Mouse (Mus musculus) layer of hippocampus, postnatal 25 days (tissue): ENCODE measurements at regions not wholly inside any gene's neighbourhood (a gene's known extent, or its start where the extent isn't known, plus 50 kb on each side); places are given as distances from the start of the nearest gene placed in this dataset.

Source experiments
- DNase-seq, 2 experiments: peaks; one replicate each; pipeline ENCODE4 v3.0.0; 2022; ENCODE audit warnings: mixed read lengths in 2 of 2, low spot score in 1 of 2; ENCODE audit errors: extremely low spot score in 1 of 2

DNA sequence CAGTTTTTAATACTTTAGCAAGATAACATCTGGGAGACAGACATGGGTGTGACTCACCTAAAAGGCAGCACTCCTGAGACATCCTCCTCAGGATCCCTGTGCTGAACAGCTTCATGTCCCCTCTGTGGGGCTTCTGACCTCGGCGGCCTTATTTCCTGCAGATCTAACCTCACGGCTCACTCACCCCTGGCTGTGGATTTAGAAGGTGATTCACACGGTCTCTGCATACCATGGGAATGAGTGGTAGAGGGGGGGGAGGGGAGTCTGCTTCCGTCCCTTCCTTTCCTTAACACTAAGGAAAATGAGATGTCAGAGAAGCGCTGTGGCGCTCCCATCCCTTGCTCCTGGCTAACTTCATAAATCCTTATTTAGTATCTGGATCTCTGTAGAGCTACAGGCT, 123.1 kb upstream of the Klf14 start:
- no peak for DNase-seq

DNA sequence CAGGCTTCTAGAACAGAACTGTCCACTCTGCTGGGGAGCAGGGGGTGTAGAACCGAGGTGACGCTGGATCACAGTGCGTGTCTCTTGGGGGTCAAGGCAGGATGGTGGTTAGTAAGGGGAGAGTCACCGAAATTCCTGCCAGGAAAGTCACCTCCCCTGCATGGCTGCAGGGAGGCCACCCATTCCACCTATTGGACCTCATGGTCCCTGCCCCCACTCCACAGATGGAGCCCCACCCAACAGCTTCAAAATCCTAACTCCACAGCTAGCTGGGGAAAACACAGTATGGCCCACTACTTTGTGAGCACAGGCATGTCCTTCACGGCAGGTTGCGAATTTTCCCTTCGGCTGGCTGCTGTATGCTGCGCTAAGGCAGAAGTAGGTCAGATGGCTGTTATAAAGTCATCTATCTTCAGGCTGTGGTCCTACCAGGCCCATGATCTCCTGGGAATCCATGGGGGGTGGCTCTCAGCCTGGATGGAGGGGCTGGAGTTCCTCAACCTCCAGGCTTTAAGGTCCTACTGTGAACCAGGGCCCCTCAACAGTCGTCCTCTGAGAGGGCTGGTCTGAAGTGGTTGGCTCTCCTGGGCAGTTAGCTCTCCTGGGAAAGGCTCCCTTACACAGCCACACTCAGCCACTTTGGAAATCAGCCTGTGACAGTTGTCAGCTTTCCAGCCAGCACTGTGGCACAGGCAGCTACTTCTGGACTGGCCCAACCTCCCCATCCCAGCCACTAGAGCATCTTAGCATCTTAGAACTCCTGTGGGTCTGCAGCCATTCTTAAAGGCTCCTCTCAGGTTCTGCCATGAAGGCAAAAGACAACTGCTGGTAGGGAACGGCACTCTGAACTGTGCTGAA, 124.0 kb upstream of the Klf14 start:
- no peak for DNase-seq

- no peak for DNase-seq
Measured at GRCm38 (mm10) chr6:31083701-31084100, 124.8 kb upstream of the Klf14 start.

- no peak for DNase-seq
Measured at GRCm38 (mm10) chr6:31085063-31085759, 126.3 kb upstream of the Klf14 start.

GRCm38 (mm10) chr6:31085760-31086108, 126.9 kb upstream of the Klf14 start:
- no peak for DNase-seq

DNA sequence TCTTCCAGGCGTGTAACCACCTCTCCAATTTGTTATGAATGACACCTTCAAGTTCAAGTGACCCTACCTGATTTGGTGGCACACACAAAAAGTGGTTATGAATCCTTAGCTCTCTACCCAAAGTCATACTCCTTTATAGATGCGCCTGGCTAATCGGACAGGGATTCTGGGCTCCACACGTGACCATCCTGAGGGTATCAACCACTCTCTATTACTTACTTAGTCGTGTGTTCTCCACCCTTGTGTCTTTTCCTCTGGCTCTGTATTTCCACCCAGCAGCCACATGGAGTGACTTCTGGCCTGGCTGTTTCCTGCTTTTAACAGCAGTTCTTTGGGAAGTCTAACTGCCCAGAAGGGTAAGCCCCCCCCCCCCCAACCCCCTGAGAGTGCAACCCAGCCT, 127.4 kb upstream of the Klf14 start:
- DNase-seq: no peak

DNA sequence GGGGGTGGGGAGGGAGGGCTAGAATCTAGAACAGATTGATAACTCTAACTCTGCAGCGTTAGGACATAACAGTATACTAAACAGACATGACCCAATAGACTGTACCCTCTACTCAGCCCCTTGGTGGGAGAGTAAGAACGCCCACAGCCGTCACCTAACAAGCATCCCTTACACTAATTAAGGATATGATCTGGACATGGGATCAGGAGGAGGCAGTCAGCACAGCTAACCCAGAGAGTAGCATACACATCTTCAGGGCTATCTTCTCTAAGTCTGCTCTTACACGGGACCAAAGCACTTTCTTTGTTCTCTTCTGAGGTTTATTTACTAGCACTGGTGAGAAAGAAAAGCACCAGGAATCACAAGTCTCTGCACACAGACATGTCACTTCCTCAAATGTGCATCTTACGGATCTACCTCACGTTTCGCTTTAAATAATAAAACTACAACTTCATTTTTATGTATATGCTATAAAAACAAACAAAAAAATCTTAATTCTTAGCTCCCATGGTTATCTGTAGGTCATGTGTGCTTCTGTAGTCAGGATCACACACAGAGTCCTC, 128.0 kb upstream of the Klf14 start:
- DNase-seq: no peak

DNA sequence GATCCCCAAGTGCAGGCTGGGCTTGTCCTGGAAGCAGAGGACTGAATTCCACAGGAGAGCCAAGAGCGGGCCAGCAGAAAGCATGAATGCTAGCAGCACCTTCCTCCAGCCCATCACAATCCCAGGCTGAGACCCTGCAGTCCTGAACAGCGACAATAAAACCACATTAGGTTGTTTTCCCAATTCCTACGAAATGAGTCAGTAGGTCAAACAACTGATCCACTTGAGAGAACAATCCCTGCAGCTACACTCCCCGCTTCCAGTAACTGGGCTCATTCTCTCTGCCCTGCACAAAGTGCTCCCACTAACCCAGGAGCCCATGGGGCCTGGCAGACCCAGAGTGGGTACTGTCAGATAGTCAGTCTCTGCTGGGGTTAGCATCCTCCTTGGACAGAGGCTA, 128.6 kb upstream of the Klf14 start:
- no peak for DNase-seq

DNA sequence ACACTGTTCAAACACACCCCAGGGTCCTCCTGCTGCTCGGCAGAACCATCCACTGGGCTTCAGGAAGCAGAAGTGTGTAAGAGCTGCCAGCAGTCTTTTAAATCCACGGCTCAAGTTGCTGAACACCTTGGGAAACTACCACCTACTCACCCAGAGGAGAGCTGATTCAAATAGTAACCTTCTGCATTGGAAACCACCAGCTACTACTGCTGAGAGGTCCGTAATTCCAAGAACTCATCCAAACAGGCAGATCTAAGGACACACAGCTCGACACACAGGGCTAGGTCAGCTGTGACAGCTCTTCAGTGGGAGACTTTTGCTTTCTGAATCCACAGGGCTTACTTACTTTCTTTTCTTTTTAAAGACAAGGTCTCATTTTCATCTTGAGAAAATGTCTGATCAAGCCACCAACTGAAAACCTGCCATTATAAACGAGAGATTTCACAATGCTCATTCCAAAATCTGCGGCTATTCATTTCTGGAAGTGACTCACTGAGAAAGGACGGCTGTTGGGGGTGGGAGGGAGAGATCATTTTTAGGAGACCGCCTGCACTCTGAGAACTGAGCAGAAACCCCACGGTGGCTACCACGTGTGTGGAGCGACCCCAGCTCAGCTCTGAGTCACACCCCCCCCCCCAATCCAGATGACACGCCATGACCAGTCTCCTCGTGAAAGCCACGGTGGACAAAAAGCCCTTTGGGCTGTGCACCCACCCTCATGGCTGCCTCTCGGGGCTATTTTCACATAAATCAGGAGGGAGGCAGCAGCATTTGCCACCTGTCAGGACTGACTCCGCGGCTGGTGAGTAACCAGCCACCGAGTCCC, 129.5 kb upstream of the Klf14 start:
- DNase-seq: no peak

DNA sequence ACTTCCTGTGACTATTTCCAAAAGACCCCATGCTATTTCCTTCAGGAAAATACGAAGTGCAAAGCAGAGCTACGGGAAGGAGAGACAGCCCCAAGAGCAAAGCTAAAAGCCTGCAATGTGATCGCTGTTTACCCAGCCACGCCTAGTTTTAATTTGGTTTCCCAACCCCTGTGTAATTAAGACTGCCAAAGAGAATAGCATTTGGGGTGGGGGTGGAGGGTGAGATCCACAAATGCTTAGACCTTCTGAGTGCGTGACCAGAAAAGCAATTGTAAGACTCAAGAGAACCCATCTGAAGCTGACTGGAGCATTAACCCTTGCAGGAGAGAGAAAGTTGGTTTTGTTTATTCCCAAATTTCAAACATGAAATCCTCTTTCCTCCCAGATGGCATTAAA, 130.1 kb upstream of the Klf14 start:
- no peak for DNase-seq

- no peak for DNase-seq
Measured at GRCm38 (mm10) chr6:31090288-31090687, 131.4 kb upstream of the Klf14 start.

GRCm38 (mm10) chr6:31090791-31091190, 131.9 kb upstream of the Klf14 start:
- no peak for DNase-seq

GRCm38 (mm10) chr6:31092324-31092723, 133.4 kb upstream of the Klf14 start:
- DNase-seq: no peak

GRCm38 (mm10) chr6:31092760-31093159, 133.9 kb upstream of the Klf14 start:
- no peak for DNase-seq

GRCm38 (mm10) chr6:31095943-31096714, 137.3 kb upstream of the Klf14 start:
- DNase-seq: no peak

- DNase-seq: no peak
Measured at GRCm38 (mm10) chr6:31096787-31097186, 137.9 kb upstream of the Klf14 start.

- no peak for DNase-seq
Measured at GRCm38 (mm10) chr6:31097254-31097653, 138.4 kb upstream of the Klf14 start.

GRCm38 (mm10) chr6:31098106-31098505, 139.2 kb upstream of the Klf14 start:
- no peak for DNase-seq

DNA sequence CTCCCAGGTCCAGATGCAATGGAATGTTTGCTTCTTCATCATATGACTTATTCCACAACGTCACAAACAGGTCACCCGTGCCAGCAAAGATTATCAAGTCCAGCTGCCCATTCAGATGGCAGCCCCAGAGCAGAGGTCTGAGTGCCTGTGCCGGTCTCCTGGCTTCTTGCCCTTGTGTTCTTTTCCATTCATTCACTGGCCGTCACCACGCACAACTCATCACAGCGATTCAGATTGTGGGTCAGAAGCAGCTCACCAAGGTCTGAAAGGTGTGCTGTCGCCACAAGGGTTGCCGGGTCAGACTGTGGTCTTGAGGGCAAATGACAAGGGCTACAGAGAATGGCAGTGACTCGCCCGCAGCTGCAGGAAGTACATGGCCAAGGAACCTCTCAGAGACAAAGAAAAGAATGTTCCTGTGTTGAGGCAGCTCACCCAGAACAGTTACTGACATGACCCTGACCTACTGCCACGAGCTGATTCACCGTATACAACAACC, 141.3 kb upstream of the Klf14 start:
- DNase-seq: no peak

- no peak for DNase-seq
Measured at GRCm38 (mm10) chr6:31100749-31101148, 141.9 kb upstream of the Klf14 start.
